Mouse (Mus musculus) ES-Bruce4 (cell line): ENCODE measurements around the gene Zpr1. TPM values are rescaled to one million over a fixed set of nuclear protein-coding genes. Genes with fewer than 3 reads are reported as not detected.

Source experiments
- H3K27ac ChIP-seq: 2 replicates; pipeline ENCODE4 v1.5.1; 2012; ENCODE audit warnings: low read length, inconsistent platforms; ENCODE audit not compliant: insufficient read depth
- H3K27me3 ChIP-seq: 2 replicates; pipeline ENCODE4 v1.6.1; 2012; ENCODE audit warnings: mild to moderate bottlenecking, low read length, inconsistent platforms; ENCODE audit not compliant: control insufficient read depth, poor library complexity, insufficient read depth, severe bottlenecking
- H3K36me3 ChIP-seq: 2 replicates; pipeline ENCODE4 v1.6.1; 2012; ENCODE audit warnings: inconsistent platforms, mild to moderate bottlenecking, low read length, moderate library complexity; ENCODE audit not compliant: control insufficient read depth, poor library complexity, insufficient read depth, severe bottlenecking
- H3K4me1 ChIP-seq: one replicate; pipeline ENCODE4 v1.8.1; 2011; ENCODE audit warnings: low read length; ENCODE audit not compliant: control insufficient read depth, insufficient read depth
- H3K4me3 ChIP-seq: 2 replicates; pipeline ENCODE4 v1.5.1; 2011; ENCODE audit warnings: low read depth, mild to moderate bottlenecking, low read length
- H3K9ac ChIP-seq: 2 replicates; pipeline ENCODE4 v1.6.1; 2012; ENCODE audit warnings: low read depth, mild to moderate bottlenecking, inconsistent platforms; ENCODE audit not compliant: poor library complexity, severe bottlenecking
- H3K9me3 ChIP-seq: replicated peaks from 2 replicates; pipeline ENCODE4 v1.6.1; 2012; ENCODE audit warnings: mild to moderate bottlenecking, low read length, inconsistent platforms; ENCODE audit not compliant: control insufficient read depth, poor library complexity, insufficient read depth, severe bottlenecking
- CTCF ChIP-seq: IDR thresholded peaks from one replicate; pipeline ENCODE4 v1.8.1; 2011; ENCODE audit warnings: low read depth, low read length
- EP300 ChIP-seq: IDR thresholded peaks from 2 replicates; pipeline ENCODE4 v1.6.1; 2011; ENCODE audit warnings: low read depth, low read length; ENCODE audit not compliant: insufficient read depth
- POLR2A ChIP-seq: IDR thresholded peaks from one replicate; pipeline ENCODE4 v1.8.1; 2011; ENCODE audit warnings: low read length; ENCODE audit not compliant: insufficient read depth
- polyA plus RNA-seq: library from polyadenylated mRNA; stranded (reverse); fragments of >200 nt; gene quantifications from 2 replicates; pipeline ENCODE4 v1.2.4, GENCODE M21; 2011; ENCODE audit warnings: low read depth; ENCODE audit not compliant: missing spikeins, insufficient read depth, insufficient read length

The Zpr1 gene
- polyA plus RNA-seq, 1 experiment = 69.0 TPM

DNA sequence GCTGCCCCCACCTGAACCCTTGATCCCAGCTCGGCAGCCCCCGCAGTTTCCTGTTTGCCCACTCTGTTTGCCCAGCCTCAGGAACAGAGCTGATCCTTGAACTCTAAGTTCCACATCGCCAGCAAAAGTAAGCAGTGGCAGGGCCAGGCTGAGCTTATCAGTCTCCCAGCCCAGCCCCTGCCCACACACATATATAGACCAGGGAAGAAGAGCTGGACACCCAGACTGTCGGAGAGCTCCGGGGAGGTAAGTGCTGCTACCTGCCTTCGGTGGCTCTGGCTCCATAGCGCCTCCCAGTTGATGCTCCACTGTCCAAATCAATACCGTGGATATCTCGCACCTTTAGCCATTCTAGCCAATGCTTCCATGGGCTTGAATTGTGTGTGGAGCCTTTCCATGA, 44.4 kb upstream of the Zpr1 start, which contains the start of gene Apoa1:
Gene Apoa1, plus strand, starts transcription at position 90 of the 400 bp plus-strand sequence.
- Histone ChIP-seq H3K27ac (no peak within 1 kb of the TSS), H3K36me3 (no peaks in the 10 kb centered on the region), H3K9ac (no peak within 1 kb of the TSS), H3K4me1 (no peaks in the 10 kb centered on the region), H3K4me3 (no peak within 1 kb of the TSS), H3K9me3 (no peaks in the 10 kb centered on the region), H3K27me3 (no peaks in the 10 kb centered on the region)
- TF ChIP-seq EP300 (no peak), CTCF (peak; percentile 22)

GRCm38 (mm10) chr9:46229573-46230449, 43.1 kb upstream of the Zpr1 start:
- Histone ChIP-seq H3K27me3 (no peaks in the 10 kb centered on the region), H3K4me1 (no peaks in the 10 kb centered on the region), H3K36me3 (no peaks in the 10 kb centered on the region), H3K4me3 (peak overlapping the region; percentile 81), H3K27ac (no peak overlapping the region), H3K9me3 (no peaks in the 10 kb centered on the region), H3K9ac (peak overlapping the region; percentile 64)
- peak; percentile 41 for TF ChIP-seq POLR2A
- TF ChIP-seq CTCF = peak; percentile 86
- peak; percentile 50; the same call in 1 of the 2 replicates for TF ChIP-seq EP300

DNA sequence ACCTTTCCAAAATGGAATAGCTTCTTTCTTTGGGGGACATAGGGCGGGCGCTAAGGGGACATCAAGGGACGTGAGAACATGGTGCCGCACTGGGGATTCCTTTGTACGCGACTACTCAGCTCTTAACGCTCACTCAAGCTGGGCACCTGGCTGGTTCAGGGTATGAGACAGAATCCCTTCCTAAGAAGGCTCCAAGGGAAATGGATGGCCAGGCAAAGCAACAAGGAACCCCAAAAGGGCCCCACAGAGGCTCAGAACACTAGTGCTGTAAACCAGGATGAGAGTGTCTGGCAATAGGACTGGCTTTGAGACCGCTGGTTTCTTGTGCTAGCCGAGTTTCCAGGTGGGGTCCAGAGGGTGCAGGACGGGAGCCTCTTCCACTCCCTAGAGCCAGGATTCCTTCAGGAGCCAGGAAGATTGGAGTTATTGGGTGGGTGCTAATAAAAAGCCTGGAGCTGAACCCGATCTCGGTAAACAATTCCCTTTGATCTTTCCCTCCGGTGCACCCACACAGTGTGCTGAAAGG, 42.4 kb upstream of the Zpr1 start:
- H3K27ac ChIP-seq = no peak overlapping the region

GRCm38 (mm10) chr9:46235196-46235595, 37.7 kb upstream of the Zpr1 start:
- H3K27me3 ChIP-seq = no peaks in the 10 kb centered on the region
- no peaks in the 10 kb centered on the region for H3K4me1 ChIP-seq
- no peaks in the 10 kb centered on the region for H3K9me3 ChIP-seq
- no peak overlapping the region for H3K4me3 ChIP-seq
- no peak overlapping the region for H3K9ac ChIP-seq
- TF ChIP-seq POLR2A (no peak), CTCF (no peak), EP300 (no peak)
- H3K36me3 ChIP-seq = no peaks in the 10 kb centered on the region
- no peak overlapping the region for H3K27ac ChIP-seq

More for the DNA sequence above, 42.4 kb upstream of the Zpr1 start:
- H3K9me3 ChIP-seq = no peaks in the 10 kb centered on the region
- no peaks in the 10 kb centered on the region for H3K4me1 ChIP-seq
- peak overlapping the region; percentile 64 for H3K9ac ChIP-seq
- no peaks in the 10 kb centered on the region for H3K27me3 ChIP-seq
- H3K36me3 ChIP-seq = no peaks in the 10 kb centered on the region
- no peak for TF ChIP-seq CTCF
- TF ChIP-seq EP300 = no peak
- no peak for TF ChIP-seq POLR2A
- peak overlapping the region; percentile 81 for H3K4me3 ChIP-seq

DNA sequence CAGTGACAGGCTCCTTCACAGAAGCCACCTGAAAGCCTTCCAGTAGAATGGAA, 37.4 kb upstream of the Zpr1 start, which contains the start of gene Apoc3:
Gene Apoc3, minus strand, starts transcription at position 41 of the 53 bp plus-strand sequence.
- Histone ChIP-seq H3K4me1 (no peaks in the 10 kb centered on the region), H3K27ac (no peak within 1 kb of the TSS), H3K36me3 (no peaks in the 10 kb centered on the region), H3K9ac (no peak within 1 kb of the TSS), H3K27me3 (no peaks in the 10 kb centered on the region), H3K9me3 (no peaks in the 10 kb centered on the region), H3K4me3 (no peak within 1 kb of the TSS)
- TF ChIP-seq EP300 = no peak
- TF ChIP-seq CTCF = no peak
- TF ChIP-seq POLR2A = no peak

GRCm38 (mm10) chr9:46235649-46236048, 37.2 kb upstream of the Zpr1 start:
- Histone ChIP-seq H3K9me3 (no peaks in the 10 kb centered on the region), H3K9ac (no peak overlapping the region), H3K27me3 (no peaks in the 10 kb centered on the region), H3K27ac (no peak overlapping the region), H3K4me1 (no peaks in the 10 kb centered on the region), H3K36me3 (no peaks in the 10 kb centered on the region), H3K4me3 (no peak overlapping the region)
- no peak for TF ChIP-seq POLR2A
- no peak for TF ChIP-seq CTCF
- no peak for TF ChIP-seq EP300
